Mouse (Mus musculus) thymus, postnatal 4 days (tissue): ENCODE results near the gene Prelid3b.

Experiments used
- DNase-seq: peaks from one replicate; pipeline ENCODE4 v3.0.0; 2021

Gene Prelid3b

DNA sequence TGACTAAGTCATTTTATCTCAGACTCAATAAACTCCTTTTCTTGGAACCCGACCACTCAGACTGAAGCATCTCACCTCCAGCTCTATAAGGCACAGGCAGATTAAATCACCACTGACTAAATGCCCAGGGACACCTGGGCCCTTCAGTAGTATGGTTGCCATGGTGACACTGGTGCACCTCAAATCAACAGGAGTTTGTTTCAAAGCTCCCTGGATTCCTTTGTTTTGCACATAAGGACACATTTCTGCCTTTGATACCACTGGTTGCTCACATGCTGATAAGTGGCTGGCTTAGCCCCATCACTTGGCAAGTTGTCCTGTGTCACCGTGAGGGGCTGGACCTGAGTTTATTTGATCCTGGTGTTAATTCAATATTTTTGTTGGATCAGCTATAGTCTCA is 13.5 kb downstream of the Prelid3b start:
- DNase-seq: no peak

DNA sequence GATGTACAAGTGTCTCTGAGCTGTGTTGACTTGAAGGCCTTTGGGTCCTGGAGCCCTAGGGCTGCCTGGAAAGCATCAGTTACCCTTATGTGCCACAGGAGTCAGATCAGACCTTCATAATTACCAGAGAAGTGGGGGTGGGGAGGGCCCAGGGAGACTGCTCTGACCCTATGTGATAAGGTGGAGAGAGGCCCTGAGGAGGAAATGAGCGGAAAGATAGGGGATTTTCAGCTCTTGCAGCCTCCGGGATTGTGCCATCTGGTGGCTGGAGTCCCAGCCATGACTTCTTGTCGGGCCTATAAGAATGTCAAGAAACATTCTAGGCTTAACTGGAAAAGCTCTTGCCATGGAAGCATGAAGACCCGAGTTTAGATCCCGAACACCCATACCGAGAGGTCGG is 19.2 kb downstream of the Prelid3b start:
- DNase-seq: no peak

DNA sequence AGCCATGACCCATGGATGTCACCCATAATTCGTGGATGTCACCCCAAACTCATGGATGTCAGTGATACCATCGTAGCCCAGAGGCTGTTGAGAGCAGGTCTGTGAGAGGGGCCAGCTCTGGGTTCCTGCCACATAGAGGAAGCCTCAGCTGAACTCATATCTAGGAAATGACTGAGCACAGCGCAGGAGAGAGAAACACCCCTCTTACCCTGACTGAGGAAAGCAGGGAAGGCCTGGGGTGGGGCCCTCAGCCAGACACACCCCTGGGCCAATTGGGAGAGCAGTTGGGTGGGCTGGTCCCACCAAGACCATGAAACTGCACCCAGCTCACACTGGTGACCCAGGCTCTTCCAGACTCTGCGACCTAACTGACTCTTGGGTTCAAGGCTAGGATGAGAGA is 22.5 kb downstream of the Prelid3b start, which contains the start of gene Tubb1:
TSS of gene Tubb1 (plus strand) at position 343 of the 400 bp plus-strand sequence.
- no peak for DNase-seq

DNA sequence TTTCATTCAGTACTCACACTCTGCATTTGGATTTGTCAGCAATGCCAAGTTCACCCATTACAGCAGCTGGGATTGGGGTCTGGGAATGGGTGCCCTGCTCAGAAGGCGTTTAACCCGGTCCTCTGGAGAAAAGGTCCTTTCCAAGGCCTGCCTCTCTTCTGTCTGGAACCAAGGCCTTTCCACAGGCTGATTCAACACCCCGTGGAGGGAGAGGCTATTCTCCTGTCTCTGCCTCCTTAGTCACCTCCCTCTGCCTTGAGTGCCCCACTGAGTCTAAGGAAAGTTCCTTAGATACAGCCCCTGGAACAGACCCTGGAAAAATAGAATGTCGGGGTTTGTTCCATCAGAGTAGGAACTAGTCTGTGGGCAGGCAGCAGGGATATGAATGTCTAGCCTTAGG is 24.5 kb downstream of the Prelid3b start:
- no peak for DNase-seq

DNA sequence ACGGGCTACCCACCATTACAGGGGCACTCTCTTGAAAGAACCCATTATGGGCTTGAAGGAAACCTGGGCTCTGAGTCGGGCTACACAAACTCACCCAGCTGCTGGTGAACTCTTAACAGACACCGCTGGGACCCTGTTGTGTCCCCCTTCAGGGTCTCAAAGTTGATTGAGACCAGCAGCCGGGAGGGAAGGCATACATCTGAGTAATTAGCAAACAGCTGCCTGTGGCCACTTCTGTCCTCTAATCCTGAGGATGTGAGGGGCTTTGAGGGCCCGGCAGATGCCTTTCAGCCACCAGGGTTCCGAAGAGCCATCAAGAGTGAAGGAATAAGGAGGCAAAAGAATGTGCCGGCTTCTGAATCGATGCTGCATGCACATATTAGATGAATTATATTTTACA is 26.0 kb downstream of the Prelid3b start:
- no peak for DNase-seq

DNA sequence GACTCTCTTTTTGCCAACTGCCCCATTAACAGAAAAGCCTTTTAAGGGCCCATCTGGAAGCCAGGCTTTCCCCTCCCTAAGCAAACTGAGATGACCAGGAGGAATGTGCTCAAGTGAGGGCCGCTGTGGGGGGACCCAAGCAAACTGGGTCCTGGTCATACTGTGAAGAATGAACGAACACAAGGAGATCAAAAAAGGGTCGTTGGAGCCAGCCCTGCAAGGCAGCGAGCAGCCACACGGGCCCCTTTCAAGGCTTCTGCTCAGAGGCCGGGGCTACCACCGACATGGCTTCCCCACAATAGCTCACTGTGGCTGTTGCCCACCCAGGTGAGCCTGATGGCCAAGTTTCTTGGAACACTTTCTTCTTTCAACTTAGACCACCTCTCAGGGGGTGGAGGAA is 26.4 kb downstream of the Prelid3b start:
- DNase-seq: no peak

DNA sequence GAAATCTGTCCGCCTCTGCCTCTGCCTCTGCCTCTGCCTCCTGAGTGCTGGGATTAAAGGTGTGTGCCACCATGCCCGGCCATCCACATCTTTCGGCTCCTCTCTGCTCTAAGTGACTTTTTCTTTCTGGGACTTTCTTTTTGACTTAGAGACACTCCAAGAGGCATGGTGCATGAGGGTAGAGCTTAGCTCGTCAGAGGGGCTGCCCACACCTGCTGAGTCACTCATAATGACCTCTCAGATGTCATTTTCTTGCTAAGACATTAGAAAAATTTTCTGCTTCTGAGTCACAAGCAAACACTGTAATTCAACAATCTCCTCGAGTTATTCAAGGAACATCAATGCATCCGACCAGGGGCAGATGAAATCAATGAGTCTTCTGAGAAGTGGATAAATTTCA is 27.9 kb downstream of the Prelid3b start:
- DNase-seq: no peak

DNA sequence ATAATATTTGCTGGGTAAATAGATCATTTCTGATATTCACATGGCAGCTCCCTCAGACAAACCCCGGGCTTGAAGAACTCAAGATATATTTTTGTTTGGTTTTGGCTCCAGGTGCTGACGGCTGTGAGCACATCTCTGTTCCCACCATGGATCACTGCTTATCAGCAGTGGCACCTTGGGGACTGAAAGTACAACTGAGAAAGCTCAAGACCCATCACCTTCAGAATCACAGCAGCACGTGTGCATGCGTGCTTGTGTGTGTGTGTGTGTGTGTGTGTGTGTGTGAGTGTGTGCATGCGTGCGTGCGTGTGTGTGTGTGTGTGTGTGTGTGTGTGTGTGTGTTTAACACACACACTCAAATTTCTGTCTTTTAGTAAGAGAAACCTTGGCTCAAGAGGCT is 28.5 kb downstream of the Prelid3b start:
- no peak for DNase-seq

DNA sequence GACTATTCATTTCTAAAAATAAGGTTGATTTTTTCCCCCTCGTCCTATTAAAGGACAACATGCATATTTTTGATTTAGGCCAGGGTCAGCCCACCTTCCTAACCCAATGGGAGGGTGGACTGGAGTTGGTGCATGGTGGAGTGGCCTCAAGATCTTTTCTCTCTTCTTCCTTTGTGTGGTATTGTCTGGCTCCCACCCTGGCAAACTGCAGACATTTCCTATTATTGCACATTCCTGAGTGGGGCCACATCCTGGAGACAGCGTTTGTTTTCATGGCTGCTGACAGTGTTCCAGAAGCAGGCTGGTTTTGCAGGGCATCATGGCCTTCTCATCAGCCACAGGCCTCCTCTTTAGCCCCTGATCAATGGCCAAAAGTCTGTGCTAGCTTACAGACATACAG is 29.8 kb downstream of the Prelid3b start:
- DNase-seq: no peak

DNA sequence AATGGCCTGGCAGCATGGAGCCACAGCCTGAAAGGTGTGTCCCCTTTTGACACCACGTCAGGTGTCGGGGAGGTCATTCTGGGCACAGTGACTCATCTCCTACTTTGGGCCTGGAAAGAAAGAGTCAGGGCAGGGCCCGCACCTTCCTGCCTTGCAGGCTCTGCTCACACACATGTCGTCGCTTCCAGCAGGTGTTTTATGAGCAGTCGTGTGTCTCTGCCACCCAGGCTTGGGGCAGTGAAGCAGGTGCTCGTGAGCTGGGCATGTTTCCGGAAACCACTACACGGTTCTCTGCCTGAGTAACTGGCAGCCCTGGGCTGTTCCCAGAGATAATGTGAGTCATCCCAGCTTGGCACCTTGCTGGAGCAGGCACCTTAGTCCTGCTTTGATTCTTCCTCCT is 30.4 kb downstream of the Prelid3b start:
- peak; percentile 28 for DNase-seq

DNA sequence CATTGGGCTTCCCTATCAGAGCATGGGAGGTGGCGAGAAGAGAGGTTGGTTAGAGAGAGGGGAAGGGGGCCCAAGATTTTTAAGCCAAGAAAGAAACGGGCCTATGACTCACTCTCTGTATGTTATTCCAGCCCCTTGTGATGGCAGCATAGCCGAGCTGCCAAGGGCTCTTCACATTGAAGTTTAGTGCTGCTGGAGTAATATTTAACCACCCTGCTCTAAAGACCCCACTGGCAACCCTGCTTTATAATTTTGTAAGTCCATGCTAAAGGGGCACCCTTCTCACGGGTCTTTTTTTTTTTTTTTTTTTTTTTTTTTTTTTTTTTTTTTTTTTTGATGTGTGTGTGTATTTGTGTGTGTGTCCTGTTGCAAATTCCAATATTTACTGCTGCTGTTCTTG is 31.0 kb downstream of the Prelid3b start:
- DNase-seq: no peak

DNA sequence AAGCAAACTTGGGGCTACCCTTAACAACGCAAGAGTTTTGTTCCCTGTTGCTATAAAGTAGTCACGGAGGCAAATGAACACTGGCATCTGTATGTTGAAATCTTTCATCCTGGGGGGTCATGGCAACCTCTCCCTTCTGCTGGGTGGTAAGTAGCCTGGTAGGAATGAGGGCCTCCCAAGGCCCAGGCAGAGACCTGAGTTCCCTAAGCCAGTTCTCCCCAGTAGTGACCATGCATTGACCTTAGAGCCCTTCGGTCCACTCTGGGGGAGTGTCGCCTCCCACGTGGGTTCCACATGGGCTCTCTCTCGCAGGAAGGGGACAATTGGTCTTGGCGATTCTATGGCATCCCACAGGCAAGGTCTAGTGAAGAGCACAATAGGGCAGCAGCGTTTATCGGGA is 32.9 kb downstream of the Prelid3b start:
- no peak for DNase-seq

DNA sequence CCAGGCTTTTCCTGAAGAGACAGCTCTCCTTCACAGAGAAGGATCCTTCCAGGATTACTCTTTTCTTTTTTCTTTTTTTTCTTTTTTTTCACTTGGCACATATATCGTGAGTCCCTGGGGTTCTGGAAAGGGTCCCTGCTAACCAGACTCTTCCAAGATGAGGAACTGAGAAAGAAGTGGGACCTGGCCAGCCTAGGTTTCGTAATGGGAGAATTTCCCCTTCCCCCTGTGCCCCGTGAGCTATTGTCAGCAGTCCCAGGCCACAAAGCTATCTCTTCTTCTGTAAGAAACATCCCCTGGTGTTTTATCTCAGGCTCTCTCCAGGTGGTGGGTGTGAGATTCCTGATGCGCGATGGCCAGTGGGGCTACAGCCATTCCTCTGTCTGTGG is 33.4 kb downstream of the Prelid3b start:
- no peak for DNase-seq

DNA sequence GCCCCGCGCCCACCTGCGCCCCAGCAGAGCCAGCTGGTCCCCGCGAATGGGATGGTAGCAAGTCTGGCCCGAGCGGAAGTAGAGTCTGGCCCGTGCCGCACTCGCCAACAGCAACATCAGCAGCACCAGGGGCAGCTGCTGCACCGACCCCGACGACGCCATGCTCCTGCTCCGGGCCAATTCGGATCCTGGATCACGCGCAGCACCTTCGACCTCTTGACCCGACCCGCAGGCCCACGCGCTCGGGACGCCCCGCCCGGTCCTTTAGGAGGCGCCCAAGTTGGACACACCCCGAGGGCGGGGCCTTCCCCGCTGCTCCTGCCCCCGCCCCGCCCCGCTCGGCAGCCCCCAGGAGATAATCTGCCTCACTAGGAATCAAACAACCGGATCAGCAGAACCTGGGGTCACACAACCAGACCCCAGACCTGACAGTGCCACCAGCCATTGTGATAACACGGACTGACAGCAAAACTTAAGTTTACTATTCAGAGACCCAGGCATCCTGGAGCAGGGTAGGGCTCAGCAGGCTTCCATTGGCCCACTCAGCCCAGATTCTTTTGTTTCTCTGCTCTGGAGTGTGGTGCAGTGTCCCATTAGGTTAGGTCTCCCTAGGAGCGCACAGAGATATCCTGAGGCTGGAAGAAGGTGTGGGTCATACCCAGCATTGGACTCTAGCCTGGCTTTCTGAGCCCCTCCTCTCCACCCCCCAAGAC is 34.0 kb downstream of the Prelid3b start, which contains the start of gene Ctsz:
TSS of gene Ctsz (minus strand) at position 303 of the 713 bp plus-strand sequence.
- DNase-seq: peak; percentile 85

DNA sequence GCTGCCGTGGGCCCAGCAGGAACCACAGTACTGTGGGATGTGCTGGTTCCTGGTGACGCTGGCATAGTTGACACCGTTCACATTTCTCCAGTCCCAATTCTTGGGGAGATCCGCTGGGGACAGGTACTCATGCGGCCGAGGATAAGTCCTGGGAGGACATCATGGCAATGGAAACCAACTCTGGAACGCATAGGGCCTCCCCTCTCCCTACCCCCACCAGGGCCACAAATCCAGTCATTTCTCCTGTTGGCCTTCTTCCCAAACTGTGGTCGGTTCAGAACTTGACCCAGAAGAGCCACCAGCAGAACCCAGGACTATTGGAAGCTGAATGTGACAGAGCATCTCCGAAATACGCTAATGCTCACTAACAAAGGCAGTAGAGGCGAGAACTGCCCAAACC is 34.7 kb downstream of the Prelid3b start:
- no peak for DNase-seq

DNA sequence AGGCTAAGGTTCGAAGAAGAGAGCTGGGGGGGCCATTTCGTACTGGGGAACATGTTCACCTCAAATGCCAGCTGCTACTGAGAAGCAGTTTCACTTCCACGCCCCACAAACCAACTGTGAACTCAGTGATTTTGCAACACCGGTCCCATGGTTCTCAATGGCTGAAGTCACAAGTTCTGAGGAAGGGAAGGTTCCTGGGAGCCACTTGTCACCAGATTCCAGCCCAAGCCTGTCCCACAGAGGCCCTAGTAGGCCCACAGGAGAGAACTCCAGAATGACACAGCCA is 35.2 kb downstream of the Prelid3b start:
- peak; percentile 25 for DNase-seq

DNA sequence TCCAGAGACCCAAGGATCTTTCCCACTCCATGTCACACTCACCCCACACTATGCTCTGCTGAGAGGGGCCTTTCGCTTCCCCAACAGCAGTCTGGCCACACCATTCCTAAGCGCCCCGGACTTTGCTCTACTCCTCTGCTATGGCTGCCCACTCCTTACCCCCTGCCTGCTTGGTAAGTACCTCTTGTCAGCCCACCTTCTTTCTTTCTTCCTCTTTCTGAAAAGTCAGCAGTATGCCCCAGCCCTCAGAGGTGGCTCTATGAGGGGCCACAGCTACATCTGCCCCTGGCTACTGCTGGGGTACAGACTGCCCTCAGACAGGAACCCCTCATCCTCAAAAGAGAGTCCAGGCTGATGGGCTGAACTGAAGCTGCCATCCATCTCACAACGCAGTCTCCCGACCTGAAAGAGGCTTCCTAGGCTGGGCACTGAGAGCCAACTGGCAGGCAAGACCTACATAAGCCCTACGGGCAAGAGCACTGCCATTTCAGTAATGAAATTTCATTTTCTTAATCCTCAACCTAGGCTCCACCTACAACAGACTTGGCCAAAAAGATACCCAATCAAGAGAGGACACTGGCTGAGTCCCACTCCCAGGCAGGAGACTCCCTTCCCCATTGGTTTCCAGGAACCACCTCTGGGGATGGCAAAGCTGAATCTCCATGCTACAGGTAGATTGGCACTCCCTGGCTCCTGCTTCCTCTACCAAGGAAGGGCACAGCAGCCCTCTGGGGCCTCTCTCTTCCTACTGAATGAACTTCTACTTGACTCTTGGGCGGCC is 35.8 kb downstream of the Prelid3b start:
- no peak for DNase-seq

DNA sequence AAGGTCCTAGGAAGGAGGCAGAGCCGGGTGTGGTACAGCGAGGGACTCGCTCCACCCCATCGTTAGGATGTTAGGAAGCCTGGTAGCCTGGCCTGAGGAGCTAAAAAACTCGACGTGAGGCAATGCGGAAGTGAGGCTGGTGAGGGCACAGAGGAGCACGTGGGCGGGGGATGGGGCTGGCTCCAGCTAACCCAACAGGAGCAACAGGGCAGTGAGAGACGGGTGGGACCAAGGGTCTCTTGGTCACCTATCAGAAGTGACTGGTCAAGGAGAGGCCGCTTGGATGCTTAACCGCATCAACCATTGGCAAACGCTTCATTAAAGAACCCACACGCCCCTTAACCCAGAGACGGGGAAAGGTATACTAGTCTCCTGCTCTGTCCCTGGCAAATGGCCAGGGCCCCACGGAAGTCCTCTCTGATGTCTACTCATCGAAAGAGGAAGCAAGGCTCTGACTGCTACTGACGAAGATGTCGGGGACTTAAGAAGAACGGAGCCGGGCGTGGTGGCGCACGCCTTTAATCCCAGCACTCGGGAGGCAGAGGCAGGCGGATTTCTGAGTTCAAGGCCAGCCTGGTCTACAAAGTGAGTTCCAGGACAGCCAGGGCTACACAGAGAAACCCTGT is 36.7 kb downstream of the Prelid3b start:
- no peak for DNase-seq

DNA sequence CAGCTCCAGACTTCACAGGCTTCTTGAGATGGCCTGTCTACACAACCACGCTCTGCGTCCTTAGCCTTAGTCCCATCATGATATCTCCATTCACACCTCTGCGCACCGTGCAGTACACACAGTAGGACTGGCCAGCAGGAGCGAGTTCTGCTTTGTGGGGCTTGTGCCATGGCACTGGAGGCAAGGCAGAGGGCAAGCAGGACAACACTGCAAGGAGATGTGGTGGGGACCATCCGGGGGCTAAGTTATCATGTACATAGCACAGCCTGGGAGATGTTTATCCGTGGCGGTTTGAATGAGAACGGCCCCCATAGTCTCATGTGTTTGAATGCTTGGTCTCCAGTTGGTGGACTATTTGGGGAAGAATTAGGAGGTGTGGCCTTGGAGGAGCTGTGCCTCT is 37.9 kb downstream of the Prelid3b start:
- no peak for DNase-seq

DNA sequence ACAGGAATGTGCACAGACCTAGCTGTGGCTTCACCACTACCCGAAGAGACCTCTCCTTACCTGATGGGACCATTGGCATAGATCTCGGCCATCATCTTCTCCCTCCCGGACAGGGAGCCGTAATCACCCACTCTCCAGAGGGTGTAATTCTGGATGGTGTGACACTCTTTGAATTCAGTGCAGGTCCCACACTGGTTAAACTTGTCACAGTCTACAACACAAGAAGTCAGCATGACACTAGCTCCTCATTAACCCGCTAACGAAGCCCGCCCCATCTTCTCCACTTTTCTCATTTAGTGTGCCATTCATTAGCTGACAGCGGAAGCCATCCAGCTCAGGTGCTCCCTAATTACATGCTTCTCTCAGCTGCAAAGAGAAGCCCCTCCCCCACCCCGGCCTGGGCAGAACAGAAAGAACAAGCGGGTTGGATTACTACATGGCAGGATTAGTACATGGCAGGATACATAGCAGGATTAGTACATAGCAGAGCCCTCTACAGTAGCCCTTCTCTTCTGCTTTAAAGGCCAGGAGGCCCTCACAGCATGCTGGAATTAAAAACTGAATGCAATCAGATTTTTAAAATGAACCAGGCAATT is 43.8 kb downstream of the Prelid3b start:
- no peak for DNase-seq

DNA sequence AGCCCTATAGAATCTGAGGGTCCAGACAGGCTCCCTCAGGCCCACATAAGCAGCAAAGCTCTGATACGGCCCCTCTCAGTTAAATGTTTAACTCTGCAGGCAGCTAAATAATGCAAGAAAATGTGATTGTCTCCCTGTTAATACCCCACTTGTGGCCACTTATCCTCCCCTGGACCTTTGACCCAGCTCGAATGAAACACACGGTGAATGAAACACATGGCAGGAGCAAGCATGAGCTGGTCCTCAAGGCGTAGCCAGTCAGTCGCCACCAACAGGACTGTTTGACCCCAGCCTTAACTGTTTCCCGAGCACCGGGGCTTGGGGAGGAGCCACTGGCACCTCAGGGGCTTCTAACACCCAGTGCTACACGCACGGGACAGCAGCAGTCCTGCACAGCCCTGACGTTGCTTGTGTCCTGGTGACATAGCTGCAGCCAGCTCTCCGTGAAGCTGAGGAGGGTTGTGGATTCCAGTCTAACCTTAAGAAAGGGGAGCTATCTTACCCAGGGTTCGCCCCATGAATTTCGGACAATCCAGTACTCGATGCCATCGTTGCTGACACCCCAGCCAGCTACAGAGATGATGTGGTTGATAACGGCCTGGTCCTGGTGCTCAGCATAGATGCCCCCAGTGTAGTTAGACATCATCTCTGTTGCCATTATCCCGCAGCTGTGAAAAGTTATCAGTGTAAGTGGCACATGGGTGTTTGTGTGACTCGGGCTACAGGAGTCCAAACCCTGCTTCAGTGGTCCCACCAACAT is 44.6 kb downstream of the Prelid3b start:
- DNase-seq: no peak

DNA sequence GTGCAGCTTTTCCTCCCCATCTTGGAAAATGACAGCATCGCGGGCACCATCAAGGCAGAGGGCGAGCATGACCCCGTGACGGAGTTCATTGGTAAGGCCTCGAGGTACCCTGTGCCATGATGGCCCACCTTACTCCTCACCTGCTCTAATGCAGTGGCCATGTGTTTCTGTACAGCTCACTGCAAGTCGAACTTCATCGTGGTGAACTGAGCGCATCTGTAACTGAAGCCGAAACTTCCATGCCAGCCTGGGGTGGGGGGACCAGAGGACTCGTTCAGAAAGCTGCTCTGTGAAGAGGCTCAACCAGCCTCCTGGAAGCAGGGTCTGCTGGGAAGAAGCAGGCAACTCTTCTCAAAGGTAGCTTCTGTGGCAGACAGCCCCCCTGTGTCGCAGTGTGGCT is 46.0 kb downstream of the Prelid3b start:
- no peak for DNase-seq
